1 mouse cellular context compared by ENCODE assay signal in genomic region chr5:139380385-139381248, GRCm38 (mm10).
TF ChIP-seq lines count a peak whose summit lies in the region.

No protein-coding gene starts in this region.

TF ChIP-seq in CH12.LX, 34 proteins besides CTCF, POLR2A, EP300 and RAD21:
- TF ChIP-seq NRF1 (IDR thresholded peaks at IDR 0.05; ENCODE audit: low read depth, low read length) = no peak
- no peak; the same call in 1 of the 2 replicates for TF ChIP-seq MXI1 (IDR thresholded peaks at IDR 0.05; ENCODE audit: low read depth, low read length)
- TF ChIP-seq TBP (conservative IDR thresholded peaks at IDR 0.05; ENCODE audit: low read depth, low read length) = no peak
- TF ChIP-seq RCOR1 (conservative IDR thresholded peaks at IDR 0.05; ENCODE audit: low read depth, low read length) = no peak
- peak; percentile 62 for TF ChIP-seq USF1 (IDR thresholded peaks at IDR 0.05; ENCODE audit: low read depth, low read length)
- TF ChIP-seq BHLHE40 (IDR thresholded peaks at IDR 0.05; ENCODE audit: low read depth, low read length) = peak; percentile 71
- TF ChIP-seq TCF12 (IDR thresholded peaks at IDR 0.05; ENCODE audit: low read depth, low read length) = 0 out of 2 replicates have a peak, but pooled peaks have one; percentile 23
- TF ChIP-seq ELF1 (IDR thresholded peaks at IDR 0.05; ENCODE audit: low read depth, low read length) = no peak
